27 mouse cellular contexts compared by ENCODE assay signal in the genomic region with DNA sequence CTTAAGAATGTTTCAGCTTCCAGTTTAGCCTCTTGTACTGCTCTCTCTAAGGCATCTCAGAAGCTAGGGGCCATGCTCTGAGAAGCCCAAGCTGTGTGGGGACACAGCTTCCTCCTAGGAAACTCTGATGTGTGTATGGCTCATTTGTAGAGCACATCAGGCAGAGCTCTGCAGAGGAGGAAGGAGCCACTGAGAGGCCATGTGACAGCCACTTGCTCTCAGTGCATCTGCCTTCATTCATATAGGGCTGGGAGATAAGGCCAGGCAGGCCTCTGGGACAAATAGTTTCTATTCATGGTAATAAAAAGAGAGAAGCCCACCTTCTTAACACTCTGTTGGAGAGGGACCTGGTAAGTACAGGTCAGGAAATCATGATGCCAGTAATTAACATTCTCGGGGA. TPM values are rescaled to one million over a fixed set of nuclear protein-coding genes. Genes with fewer than 3 reads are reported as not detected.
"Had no signal": no experiment of that assay in that cellular context is flagged by ENCODE, and none has a peak within 500 bp of the region (broad histone marks: within the 10 kb centered on the region; RNA-seq: fewer than 3 reads in every experiment).

No protein-coding gene starts in this region.

- H3K4me3 ChIP-seq: midbrain, embryonic 10.5 days; midbrain, embryonic 12.5 days; neural tube, embryonic 12.5 days had no signal

- H3K4me2 ChIP-seq: lung, embryonic 14.5 days; midbrain, embryonic 12.5 days; neural tube, embryonic 12.5 days had no signal

- H3K27ac ChIP-seq: liver, embryonic 14.5 days; midbrain, embryonic 10.5 days; midbrain, embryonic 12.5 days; neural tube, embryonic 12.5 days had no signal

- H3K36me3 ChIP-seq: midbrain, embryonic 10.5 days; midbrain, embryonic 12.5 days; neural tube, embryonic 12.5 days had no signal

- DNase-seq: lung, adult 18-20 months; lung, embryonic 14.5 days; lung, postnatal 10 days; midbrain, embryonic 14.5 days; retina, postnatal 1 day; right cerebral cortex, adult 18-20 months; right cerebral cortex, postnatal 25 days; right cerebral cortex, postnatal 4 days; spleen, adult 18-20 months; thymus, adult 18-20 months; thymus, postnatal 14 days; thymus, postnatal 36 days had no signal

- H3K27me3 ChIP-seq: midbrain, embryonic 12.5 days; neural tube, embryonic 12.5 days had no signal

- H3K4me1 ChIP-seq: midbrain, embryonic 12.5 days; neural tube, embryonic 12.5 days had no signal

- H3K9me3 ChIP-seq: midbrain, embryonic 10.5 days; midbrain, embryonic 12.5 days; neural tube, embryonic 12.5 days had no signal

- H3K9ac ChIP-seq: liver, embryonic 14.5 days; lung, embryonic 14.5 days; midbrain, embryonic 12.5 days; neural tube, embryonic 12.5 days had no signal

RNA-seq across cellular contexts. Expression of gene S100a2, which starts 4.4 kb away (rescaled TPM):
- total RNA-seq: megakaryocyte-erythroid progenitor cell, adult 5-6 weeks; midbrain, postnatal 0 days; monocyte, adult 5-6 weeks; neutrophil, adult 5-6 weeks had no signal
- polyA plus RNA-seq: liver, embryonic 14.5 days; liver, embryonic 16.5 days; lung, embryonic 14.5 days; lung, embryonic 16.5 days; midbrain, embryonic 10.5 days; midbrain, embryonic 12.5 days; midbrain, embryonic 14.5 days; midbrain, postnatal 0 days; neural tube, embryonic 12.5 days; neural tube, embryonic 14.5 days; small intestine, adult 2 months; stomach, embryonic 14.5 days had no signal

RNA-seq across cellular contexts. Expression of gene Gm42674, which starts 7.2 kb away (rescaled TPM):
- total RNA-seq: megakaryocyte-erythroid progenitor cell, adult 5-6 weeks; monocyte, adult 5-6 weeks; neutrophil, adult 5-6 weeks had no signal
- polyA plus RNA-seq: liver, embryonic 14.5 days; liver, embryonic 16.5 days; lung, embryonic 14.5 days; lung, embryonic 16.5 days; midbrain, embryonic 10.5 days; midbrain, embryonic 12.5 days; midbrain, embryonic 14.5 days; midbrain, postnatal 0 days; neural tube, embryonic 12.5 days; neural tube, embryonic 14.5 days; small intestine, adult 2 months; stomach, embryonic 14.5 days; stomach, embryonic 16.5 days; thymus, postnatal 0 days had no signal

RNA-seq across cellular contexts. Expression of gene S100a4, which starts 9.1 kb away (rescaled TPM):
- total RNA-seq: midbrain, postnatal 0 days had no signal
- polyA plus RNA-seq: neural tube, embryonic 14.5 days had no signal

RNA-seq across cellular contexts. Expression of gene S100a5, which starts 13.9 kb away (rescaled TPM):
- total RNA-seq: megakaryocyte-erythroid progenitor cell, adult 5-6 weeks; midbrain, postnatal 0 days; monocyte, adult 5-6 weeks; neutrophil, adult 5-6 weeks had no signal
- polyA plus RNA-seq: liver, embryonic 14.5 days; liver, embryonic 16.5 days; lung, embryonic 14.5 days; lung, embryonic 16.5 days; midbrain, embryonic 10.5 days; midbrain, embryonic 12.5 days; midbrain, embryonic 14.5 days; neural tube, embryonic 12.5 days; neural tube, embryonic 14.5 days; small intestine, adult 2 months had no signal
